Mouse (Mus musculus) effector memory CD4-positive, alpha-beta T cell, adult 5 months (primary cell): ENCODE results near the gene Olfr1101. TPM values are rescaled to one million over a fixed set of nuclear protein-coding genes. Genes with fewer than 3 reads are reported as not detected.

ENCODE experiments used
- polyA plus RNA-seq: library from polyadenylated mRNA; unstranded; fragments of 100-300 nt; shearing (Covaris generic); gene quantifications from one replicate; pipeline ENCODE4 v1.2.1, GENCODE M21; 2017

The Olfr1101 gene
- not detected for polyA plus RNA-seq

DNA sequence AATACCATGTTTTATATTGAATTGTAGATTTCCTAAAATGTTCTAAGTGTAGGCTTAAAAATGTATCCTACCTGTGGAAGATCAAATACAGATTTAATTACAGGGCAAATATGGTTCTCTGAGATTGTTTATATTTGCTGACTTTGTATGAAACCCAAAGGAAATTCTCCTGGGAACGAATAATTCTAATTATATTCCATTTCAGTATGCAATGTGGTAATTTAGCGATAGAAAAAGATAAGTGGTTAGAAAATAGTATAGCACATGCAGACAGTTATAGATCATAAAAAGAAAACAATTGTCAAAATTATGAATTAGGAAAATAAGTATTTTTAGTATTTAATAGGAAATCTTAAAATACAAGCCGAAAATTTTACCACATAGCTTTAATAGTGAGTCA lies at the start of gene Olfr1101:
TSS of gene Olfr1101 (minus strand) at position 101 of the 400 bp plus-strand sequence.

GRCm38 (mm10) chr2:87036431-87036830 lies 45.4 kb upstream of the Olfr1101 start, which contains the start of gene Olfr1105:
Gene Olfr1105, minus strand, starts transcription at chr2:87036531.

GRCm38 (mm10) chr2:87026980-87027379 lies 36.0 kb upstream of the Olfr1101 start, which contains the start of gene Olfr1104:
Gene Olfr1104, minus strand, starts transcription at chr2:87027080.

DNA sequence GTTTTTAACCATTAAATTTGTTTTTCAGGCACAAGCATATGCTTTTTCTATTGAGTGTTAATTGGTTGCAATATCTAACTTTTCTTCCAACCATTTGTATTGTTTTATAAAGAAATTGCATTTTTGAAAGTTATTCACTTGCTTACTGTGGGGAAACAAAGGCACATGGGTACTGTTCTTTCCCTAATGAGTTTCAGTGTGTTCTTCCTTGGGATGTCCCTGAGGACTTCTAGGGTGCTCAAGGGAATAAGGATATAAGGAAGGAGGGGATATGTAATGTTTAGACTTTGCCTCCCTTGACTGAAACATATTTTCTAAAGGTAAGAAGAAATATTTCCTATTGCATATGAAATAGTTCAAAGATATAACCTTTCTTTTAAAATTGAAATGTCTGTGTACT lies 7.1 kb upstream of the Olfr1101 start, which contains the start of gene Olfr1102:
TSS of gene Olfr1102 (plus strand) at position 301 of the 400 bp plus-strand sequence.

GRCm38 (mm10) chr2:86979854-86980253 lies 11.2 kb downstream of the Olfr1101 start, which contains the start of gene Olfr1100:
Gene Olfr1100, minus strand, starts transcription at chr2:86979954.

DNA sequence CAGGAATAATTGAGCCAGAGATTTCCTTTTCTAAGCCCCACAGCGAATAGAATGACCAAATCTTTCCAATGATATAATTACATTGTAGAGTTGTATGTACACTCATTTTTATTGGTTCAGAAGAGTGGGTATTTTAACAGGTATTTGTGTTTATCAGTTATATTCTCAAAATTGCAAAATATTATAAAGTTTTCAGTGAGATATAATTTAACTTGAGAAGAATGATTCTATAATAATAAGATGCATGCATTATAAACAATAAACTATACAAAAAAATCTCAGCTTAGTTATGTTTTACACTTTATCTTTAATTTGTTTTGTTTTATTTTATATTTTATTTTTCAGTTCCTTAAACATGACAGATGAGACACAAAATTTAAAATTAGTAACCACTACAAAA lies 30.4 kb downstream of the Olfr1101 start, which contains the start of gene Olfr1099:
TSS of gene Olfr1099 (minus strand) at position 101 of the 400 bp plus-strand sequence.

Other genes starting within 250 kb of the Olfr1101 start
- not detected for gene Olfr1090, start 232.2 kb downstream of the Olfr1101 start, polyA plus RNA-seq
- not detected for gene Olfr1093, start 208.7 kb downstream of the Olfr1101 start, polyA plus RNA-seq
- gene Olfr141, start 181.2 kb downstream of the Olfr1101 start, polyA plus RNA-seq, result not detected
- gene Olfr1094, start 166.6 kb downstream of the Olfr1101 start, polyA plus RNA-seq, result not detected
- not detected for gene Olfr1095, start 139.5 kb downstream of the Olfr1101 start, polyA plus RNA-seq
- gene Gm13723, start 116.4 kb downstream of the Olfr1101 start, polyA plus RNA-seq, result not detected
- gene Olfr1097, start 99.0 kb downstream of the Olfr1101 start, polyA plus RNA-seq, result 0.11 TPM
- gene Olfr1098, start 66.7 kb downstream of the Olfr1101 start, polyA plus RNA-seq, result not detected
- gene Olfr1099, start 30.5 kb downstream of the Olfr1101 start, polyA plus RNA-seq, result not detected
- not detected for gene Olfr1100, start 11.3 kb downstream of the Olfr1101 start, polyA plus RNA-seq
- not detected for gene Olfr1102, start 7.2 kb upstream of the Olfr1101 start, polyA plus RNA-seq
- not detected for gene Olfr1104, start 35.9 kb upstream of the Olfr1101 start, polyA plus RNA-seq
- gene Olfr1105, start 45.3 kb upstream of the Olfr1101 start, polyA plus RNA-seq, result 0.16 TPM
- not detected for gene Olfr1106, start 61.1 kb upstream of the Olfr1101 start, polyA plus RNA-seq
- gene Olfr1107, start 84.6 kb upstream of the Olfr1101 start, polyA plus RNA-seq, result not detected
- gene Olfr1109, start 104.8 kb upstream of the Olfr1101 start, polyA plus RNA-seq, result not detected
- gene Olfr259, start 123.3 kb upstream of the Olfr1101 start, polyA plus RNA-seq, result not detected
- not detected for gene Olfr1110, start 149.1 kb upstream of the Olfr1101 start, polyA plus RNA-seq
- not detected for gene Olfr1111, start 161.4 kb upstream of the Olfr1101 start, polyA plus RNA-seq
- not detected for gene Olfr1112, start 196.6 kb upstream of the Olfr1101 start, polyA plus RNA-seq
- not detected for gene Olfr1113, start 217.7 kb upstream of the Olfr1101 start, polyA plus RNA-seq